Mouse (Mus musculus): ENCODE data around the gene Olfr887. TPM values are rescaled to one million over a fixed set of nuclear protein-coding genes. Genes with fewer than 3 reads are reported as not detected.

Olfr887 gene
- not detected for polyA plus RNA-seq (2014; fragmentation: Illumina TruSeq; extraction: RNeasy Lipid Tissue Mini Kit (QIAGEN cat#74804); ENCODE audit: low read depth, low replicate concordance)

DNA sequence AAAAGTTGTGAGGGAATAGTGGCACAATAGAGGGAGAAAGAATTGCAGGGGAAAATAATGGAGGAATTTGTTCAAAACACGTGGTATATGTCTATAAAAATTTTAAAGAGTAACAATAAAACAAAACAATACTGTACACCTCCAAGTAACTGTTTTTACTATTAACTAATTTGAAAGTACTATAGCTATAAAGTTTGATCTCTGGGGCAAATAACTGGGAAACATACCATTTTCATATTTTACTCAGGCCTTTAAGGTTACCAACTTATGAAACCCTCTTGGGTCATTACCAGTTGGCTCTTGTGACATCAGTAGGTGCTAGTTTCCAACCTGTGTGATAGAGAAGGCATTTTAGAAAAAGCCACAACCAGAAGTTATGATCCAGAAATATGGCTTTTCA, at the start of gene Olfr887:
TSS of gene Olfr887 (plus strand) at position 301 of the 400 bp plus-strand sequence.

DNA sequence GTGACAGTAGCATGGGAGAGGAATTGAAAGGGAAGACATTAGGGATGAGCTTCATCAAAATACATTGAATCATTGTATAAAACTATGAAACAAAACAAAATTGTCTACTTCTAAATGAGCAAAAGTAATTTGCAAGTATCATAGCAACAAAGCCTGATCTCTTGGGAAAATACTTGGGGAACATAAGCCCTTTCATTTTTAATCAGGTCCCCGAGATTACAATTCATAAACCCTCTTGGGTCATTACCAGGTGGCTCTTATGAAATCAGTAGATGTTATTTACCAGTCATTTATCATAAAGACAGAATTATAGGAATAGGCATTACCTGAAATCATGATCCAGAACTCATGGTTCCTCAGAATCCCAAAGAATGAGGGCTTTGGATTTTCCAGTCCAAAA, 37.6 kb upstream of the Olfr887 start, which contains the start of gene Olfr884:
TSS of gene Olfr884 (plus strand) at position 301 of the 400 bp plus-strand sequence.

DNA sequence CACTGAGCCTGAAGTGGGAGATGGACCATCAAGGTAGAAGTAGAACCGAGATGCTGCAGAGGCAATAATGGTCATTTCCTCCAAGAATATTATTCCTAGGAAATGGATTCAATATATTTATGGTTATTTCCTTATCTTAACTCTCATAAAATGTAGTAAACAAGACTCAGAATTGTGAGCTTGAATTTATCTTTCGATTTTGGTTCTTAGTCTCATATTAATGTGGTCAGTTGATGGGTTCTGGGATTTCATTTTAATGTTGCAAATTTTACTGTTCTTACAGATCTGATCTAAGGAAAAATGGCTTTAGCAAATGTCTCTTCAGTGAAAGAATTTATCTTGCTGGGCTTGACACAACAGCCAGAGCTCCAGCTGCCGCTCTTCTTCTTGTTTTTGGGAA, 22.9 kb upstream of the Olfr887 start, which contains the start of gene Olfr885:
TSS of gene Olfr885 (plus strand) at position 301 of the 400 bp plus-strand sequence.

DNA sequence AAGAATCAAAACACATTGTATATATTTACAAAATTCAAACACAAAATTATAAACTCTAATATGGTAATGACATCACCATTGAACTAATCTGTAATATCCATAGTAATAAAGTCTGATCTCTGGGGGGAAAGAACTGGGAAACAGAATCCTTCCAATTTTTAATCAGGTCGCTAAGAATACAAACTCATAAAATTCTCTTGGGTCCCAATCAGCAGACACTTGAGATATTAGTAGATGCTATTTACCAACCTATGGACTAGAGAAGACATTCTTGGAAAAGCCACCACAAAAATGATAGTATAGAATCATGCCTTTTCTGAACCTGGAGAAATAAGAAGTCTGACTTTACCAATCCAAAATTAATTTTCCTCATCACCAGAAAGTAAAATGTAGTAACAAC, 24.0 kb downstream of the Olfr887 start, which contains the start of gene Olfr888:
TSS of gene Olfr888 (plus strand) at position 301 of the 400 bp plus-strand sequence.

GRCm38 (mm10) chr9:38114898-38115297, 31.0 kb downstream of the Olfr887 start, which contains the start of gene Olfr889:
Gene Olfr889 (plus strand): TSS chr9:38115198.

Other genes with a start within 250 kb of the Olfr887 start
- gene Olfr877, start 229.8 kb upstream of the Olfr887 start, polyA plus RNA-seq (2014; fragmentation: Illumina TruSeq; extraction: RNeasy Lipid Tissue Mini Kit (QIAGEN cat#74804); ENCODE audit: low read depth, low replicate concordance): not detected
- not detected for gene Olfr145, start 187.3 kb upstream of the Olfr887 start, polyA plus RNA-seq (2014; fragmentation: Illumina TruSeq; extraction: RNeasy Lipid Tissue Mini Kit (QIAGEN cat#74804); ENCODE audit: low read depth, low replicate concordance)
- not detected for gene Olfr878, start 166.2 kb upstream of the Olfr887 start, polyA plus RNA-seq (2014; fragmentation: Illumina TruSeq; extraction: RNeasy Lipid Tissue Mini Kit (QIAGEN cat#74804); ENCODE audit: low read depth, low replicate concordance)
- gene Olfr881, start 92.2 kb upstream of the Olfr887 start, polyA plus RNA-seq (2014; fragmentation: Illumina TruSeq; extraction: RNeasy Lipid Tissue Mini Kit (QIAGEN cat#74804); ENCODE audit: low read depth, low replicate concordance): not detected
- gene Olfr883, start 58.3 kb upstream of the Olfr887 start, polyA plus RNA-seq (2014; fragmentation: Illumina TruSeq; extraction: RNeasy Lipid Tissue Mini Kit (QIAGEN cat#74804); ENCODE audit: low read depth, low replicate concordance): not detected
- not detected for gene Olfr884, start 37.5 kb upstream of the Olfr887 start, polyA plus RNA-seq (2014; fragmentation: Illumina TruSeq; extraction: RNeasy Lipid Tissue Mini Kit (QIAGEN cat#74804); ENCODE audit: low read depth, low replicate concordance)
- not detected for gene Olfr885, start 22.8 kb upstream of the Olfr887 start, polyA plus RNA-seq (2014; fragmentation: Illumina TruSeq; extraction: RNeasy Lipid Tissue Mini Kit (QIAGEN cat#74804); ENCODE audit: low read depth, low replicate concordance)
- not detected for gene Olfr888, start 24.1 kb downstream of the Olfr887 start, polyA plus RNA-seq (2014; fragmentation: Illumina TruSeq; extraction: RNeasy Lipid Tissue Mini Kit (QIAGEN cat#74804); ENCODE audit: low read depth, low replicate concordance)
- gene Olfr889, start 31.1 kb downstream of the Olfr887 start, polyA plus RNA-seq (2014; fragmentation: Illumina TruSeq; extraction: RNeasy Lipid Tissue Mini Kit (QIAGEN cat#74804); ENCODE audit: low read depth, low replicate concordance): not detected
- gene Olfr890, start 58.4 kb downstream of the Olfr887 start, polyA plus RNA-seq (2014; fragmentation: Illumina TruSeq; extraction: RNeasy Lipid Tissue Mini Kit (QIAGEN cat#74804); ENCODE audit: low read depth, low replicate concordance): not detected
- gene Olfr891, start 96.7 kb downstream of the Olfr887 start, polyA plus RNA-seq (2014; fragmentation: Illumina TruSeq; extraction: RNeasy Lipid Tissue Mini Kit (QIAGEN cat#74804); ENCODE audit: low read depth, low replicate concordance): not detected
- gene Olfr893, start 124.3 kb downstream of the Olfr887 start, polyA plus RNA-seq (2014; fragmentation: Illumina TruSeq; extraction: RNeasy Lipid Tissue Mini Kit (QIAGEN cat#74804); ENCODE audit: low read depth, low replicate concordance): not detected
- gene Olfr894, start 134.0 kb downstream of the Olfr887 start, polyA plus RNA-seq (2014; fragmentation: Illumina TruSeq; extraction: RNeasy Lipid Tissue Mini Kit (QIAGEN cat#74804); ENCODE audit: low read depth, low replicate concordance): not detected
- not detected for gene Olfr143, start 168.7 kb downstream of the Olfr887 start, polyA plus RNA-seq (2014; fragmentation: Illumina TruSeq; extraction: RNeasy Lipid Tissue Mini Kit (QIAGEN cat#74804); ENCODE audit: low read depth, low replicate concordance)
- gene Olfr895, start 183.8 kb downstream of the Olfr887 start, polyA plus RNA-seq (2014; fragmentation: Illumina TruSeq; extraction: RNeasy Lipid Tissue Mini Kit (QIAGEN cat#74804); ENCODE audit: low read depth, low replicate concordance): not detected
- gene Olfr896-ps1, start 207.0 kb downstream of the Olfr887 start, polyA plus RNA-seq (2014; fragmentation: Illumina TruSeq; extraction: RNeasy Lipid Tissue Mini Kit (QIAGEN cat#74804); ENCODE audit: low read depth, low replicate concordance): not detected
- gene Olfr25, start 245.0 kb downstream of the Olfr887 start, polyA plus RNA-seq (2014; fragmentation: Illumina TruSeq; extraction: RNeasy Lipid Tissue Mini Kit (QIAGEN cat#74804); ENCODE audit: low read depth, low replicate concordance): not detected

Measured in heart, adult 10 weeks (tissue).